Mouse (Mus musculus) midbrain, embryonic 15.5 days (tissue): ENCODE results near the gene Itsn1. TPM values are rescaled to one million over a fixed set of nuclear protein-coding genes. Genes with fewer than 3 reads are reported as not detected.

ENCODE experiments used
- ATAC-seq: fragments of 200-750 bp; cut with Nextera tagmentation; replicated peaks from 2 replicates; pipeline ENCODE4 v1.8.0; 2017; ENCODE audit warnings: moderate TSS enrichment
- H3K27ac ChIP-seq: fragments of 300-500 bp; sonication (generic); 2 replicates; pipeline ENCODE4 v1.5.1; 2015; ENCODE audit warnings: mild to moderate bottlenecking, inconsistent platforms
- H3K27me3 ChIP-seq: fragments of 300-500 bp; sonication (generic); replicated peaks from 2 replicates; pipeline ENCODE4 v1.6.1; 2015; ENCODE audit warnings: inconsistent platforms
- H3K36me3 ChIP-seq: fragments of 300-500 bp; sonication (generic); replicated peaks from 2 replicates; pipeline ENCODE4 v1.6.1; 2015; ENCODE audit warnings: inconsistent platforms
- H3K4me1 ChIP-seq: fragments of 300-500 bp; sonication (generic); 2 replicates; pipeline ENCODE4 v1.6.1; 2015; ENCODE audit warnings: inconsistent platforms
- H3K4me2 ChIP-seq: fragments of 300-500 bp; sonication (generic); 2 replicates; pipeline ENCODE4 v1.6.1; 2015; ENCODE audit warnings: inconsistent platforms, mild to moderate bottlenecking, moderate library complexity
- H3K4me3 ChIP-seq: fragments of 300-500 bp; sonication (generic); 2 replicates; pipeline ENCODE4 v1.5.1; 2015; ENCODE audit warnings: mild to moderate bottlenecking, inconsistent platforms
- H3K9ac ChIP-seq: fragments of 300-500 bp; sonication (generic); 2 replicates; pipeline ENCODE4 v1.6.1; 2015; ENCODE audit warnings: mild to moderate bottlenecking, inconsistent platforms
- H3K9me3 ChIP-seq: fragments of 300-500 bp; sonication (generic); 2 replicates; pipeline ENCODE4 v1.6.1; 2016; ENCODE audit warnings: inconsistent platforms
- WGBS: fragments of 180-500 bp; shearing (Covaris S2); methylation state at CpG from one replicate; pipeline ENCODE4 v1.1.7; 2015; ENCODE audit warnings: mixed read lengths; 5-methylcytosine and 5-hydroxymethylcytosine counted together
- polyA plus RNA-seq: library from polyadenylated mRNA; unstranded; fragments of >200 nt; fragmentation: Nextera tagmentation; extraction: Ambion mirVana; gene quantifications from 2 replicates; pipeline ENCODE4 v1.2.1, GENCODE M21; 2015

The Itsn1 gene
- polyA plus RNA-seq, 1 experiment from 2014 or later = 63.5 TPM

DNA sequence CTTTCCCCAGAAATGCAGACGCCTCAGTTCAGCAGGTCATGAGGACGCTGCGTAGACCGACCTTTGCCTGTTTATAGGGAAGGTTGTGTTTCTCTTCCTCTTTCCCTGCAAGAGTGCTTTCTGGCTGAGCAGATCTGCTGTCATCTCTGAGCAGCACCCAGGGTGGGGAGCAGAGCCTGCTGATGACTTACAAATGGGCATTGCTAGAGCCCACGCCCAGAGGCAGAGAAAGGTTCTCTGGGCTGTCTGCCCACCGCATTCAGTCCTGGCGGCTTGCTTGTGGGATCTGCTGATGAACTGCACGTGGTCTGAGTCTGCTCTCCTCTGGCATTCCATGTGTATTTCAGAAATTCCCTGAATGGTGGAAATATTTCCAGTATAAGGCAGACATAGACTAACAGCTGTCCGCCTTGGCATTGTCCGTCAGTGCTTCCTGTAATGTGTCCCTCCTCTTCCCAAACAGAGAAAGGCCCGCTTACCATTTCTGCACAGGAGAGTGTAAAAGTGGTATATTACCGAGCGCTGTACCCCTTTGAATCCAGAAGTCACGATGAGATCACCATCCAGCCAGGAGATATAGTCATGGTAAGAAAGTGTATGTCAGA lies 112.0 kb downstream of the Itsn1 start:
- peaks cover 16% of the 10 kb centered on the region for H3K4me1 ChIP-seq
- peaks cover 29% of the 10 kb centered on the region for H3K36me3 ChIP-seq
- H3K9ac ChIP-seq = no peak overlapping the region
- no peaks in the 10 kb centered on the region for H3K9me3 ChIP-seq
- 89% methylated on average over 14 of the region's 14 CpGs for WGBS
- no peak for ATAC-seq
- H3K4me3 ChIP-seq = no peak overlapping the region
- H3K4me2 ChIP-seq = no peak overlapping the region
- H3K27ac ChIP-seq = no peak overlapping the region
- H3K27me3 ChIP-seq = no peaks in the 10 kb centered on the region

DNA sequence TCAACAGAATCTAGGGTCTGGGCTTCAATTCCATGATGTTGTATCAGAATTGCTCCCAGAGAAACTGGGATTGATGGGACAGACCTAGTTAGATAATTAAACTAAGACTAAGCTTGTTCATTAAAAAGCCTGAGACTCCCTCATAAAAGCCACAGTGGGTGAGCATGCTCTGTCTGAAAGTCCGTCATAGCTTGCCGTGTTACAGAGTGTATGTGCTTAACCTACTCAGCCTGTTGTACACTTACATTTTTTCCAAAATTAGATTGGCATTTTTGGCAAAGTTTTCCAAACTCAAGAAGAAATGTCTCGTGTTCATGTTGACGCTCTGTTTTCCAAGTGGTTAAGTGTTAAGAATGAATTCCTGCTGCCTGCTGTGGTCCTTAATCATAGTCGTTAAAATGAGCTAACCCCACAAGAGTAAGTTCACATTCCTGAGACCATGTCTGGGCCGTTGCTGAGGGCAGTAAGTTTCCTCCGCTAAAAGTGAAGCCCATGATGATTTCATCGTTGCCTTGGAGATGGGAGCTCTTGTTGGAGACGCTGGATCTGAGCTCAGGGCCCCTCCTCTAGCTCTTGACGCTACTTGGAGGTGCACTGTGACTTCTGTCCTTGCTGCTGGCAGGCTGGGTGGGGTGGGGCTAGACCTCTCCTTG lies 117.1 kb downstream of the Itsn1 start:
- Histone ChIP-seq H3K36me3 (peaks cover 23% of the 10 kb centered on the region), H3K4me2 (no peak overlapping the region), H3K4me3 (no peak overlapping the region), H3K9ac (no peak overlapping the region), H3K27me3 (no peaks in the 10 kb centered on the region), H3K4me1 (no peaks in the 10 kb centered on the region), H3K9me3 (no peaks in the 10 kb centered on the region), H3K27ac (no peak overlapping the region)
- WGBS = 46% methylated on average over 10 of the region's 10 CpGs
- ATAC-seq = no peak

DNA sequence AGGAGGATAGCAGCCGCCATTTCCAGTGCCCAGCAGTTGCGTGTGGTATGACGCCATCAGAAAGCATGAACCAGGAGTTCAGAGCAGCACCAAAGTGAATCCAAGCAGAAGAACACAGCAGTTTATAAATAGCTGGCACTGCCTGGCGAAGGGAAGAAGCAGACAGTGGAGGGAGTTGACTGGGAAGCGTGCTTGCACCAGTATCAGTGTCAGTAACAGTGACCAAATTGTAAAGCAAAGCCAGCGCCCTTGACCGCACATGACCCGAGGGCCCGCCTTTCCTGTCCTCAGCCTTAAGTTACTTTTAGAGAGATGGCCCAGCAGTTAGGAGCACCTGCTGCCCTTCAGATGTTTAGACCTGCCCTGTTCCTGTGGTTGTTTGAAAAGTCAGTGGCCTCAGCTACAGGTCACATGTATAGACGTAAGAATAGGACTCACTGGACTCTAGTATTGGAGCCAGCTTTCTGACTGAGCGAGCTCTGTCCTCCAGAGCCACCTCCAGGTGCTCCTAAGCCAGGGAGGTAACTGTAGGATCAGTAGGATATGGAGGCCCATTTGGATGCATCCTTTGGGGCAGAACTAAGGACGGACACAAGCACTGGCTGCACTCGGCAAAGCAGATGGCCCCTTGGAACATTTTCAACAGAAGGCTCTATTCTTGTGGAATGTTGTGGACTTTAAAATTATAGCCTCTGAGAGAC lies 118.6 kb downstream of the Itsn1 start:
- 91% methylated on average over 13 of the region's 13 CpGs for WGBS
- no peak for ATAC-seq
- Histone ChIP-seq H3K27me3 (no peaks in the 10 kb centered on the region), H3K36me3 (peaks cover 25% of the 10 kb centered on the region), H3K4me2 (no peak overlapping the region), H3K27ac (no peak overlapping the region), H3K9me3 (no peaks in the 10 kb centered on the region), H3K9ac (no peak overlapping the region), H3K4me1 (no peaks in the 10 kb centered on the region), H3K4me3 (no peak overlapping the region)

DNA sequence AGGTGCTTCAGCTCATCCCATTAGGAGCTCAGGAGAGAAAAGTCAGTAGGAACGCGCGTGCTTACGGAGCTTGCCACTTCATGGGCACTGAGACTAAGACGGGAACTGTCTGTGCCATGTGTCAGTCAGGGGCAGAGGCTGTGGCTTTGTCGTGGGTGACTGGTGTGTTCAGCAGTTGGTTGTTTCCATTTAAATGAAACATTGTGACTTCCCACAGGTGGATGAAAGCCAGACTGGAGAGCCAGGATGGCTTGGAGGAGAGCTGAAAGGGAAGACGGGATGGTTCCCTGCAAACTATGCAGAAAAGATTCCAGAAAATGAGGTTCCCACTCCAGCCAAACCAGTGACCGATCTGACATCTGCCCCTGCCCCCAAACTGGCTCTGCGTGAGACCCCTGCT lies 119.4 kb downstream of the Itsn1 start:
- no peak overlapping the region for H3K27ac ChIP-seq
- H3K9me3 ChIP-seq = no peaks in the 10 kb centered on the region
- H3K4me2 ChIP-seq = no peak overlapping the region
- WGBS = 92% methylated on average over 9 of the region's 9 CpGs
- H3K9ac ChIP-seq = no peak overlapping the region
- no peak overlapping the region for H3K4me3 ChIP-seq
- peaks cover 29% of the 10 kb centered on the region for H3K36me3 ChIP-seq
- no peaks in the 10 kb centered on the region for H3K4me1 ChIP-seq
- H3K27me3 ChIP-seq = no peaks in the 10 kb centered on the region
- no peak for ATAC-seq

DNA sequence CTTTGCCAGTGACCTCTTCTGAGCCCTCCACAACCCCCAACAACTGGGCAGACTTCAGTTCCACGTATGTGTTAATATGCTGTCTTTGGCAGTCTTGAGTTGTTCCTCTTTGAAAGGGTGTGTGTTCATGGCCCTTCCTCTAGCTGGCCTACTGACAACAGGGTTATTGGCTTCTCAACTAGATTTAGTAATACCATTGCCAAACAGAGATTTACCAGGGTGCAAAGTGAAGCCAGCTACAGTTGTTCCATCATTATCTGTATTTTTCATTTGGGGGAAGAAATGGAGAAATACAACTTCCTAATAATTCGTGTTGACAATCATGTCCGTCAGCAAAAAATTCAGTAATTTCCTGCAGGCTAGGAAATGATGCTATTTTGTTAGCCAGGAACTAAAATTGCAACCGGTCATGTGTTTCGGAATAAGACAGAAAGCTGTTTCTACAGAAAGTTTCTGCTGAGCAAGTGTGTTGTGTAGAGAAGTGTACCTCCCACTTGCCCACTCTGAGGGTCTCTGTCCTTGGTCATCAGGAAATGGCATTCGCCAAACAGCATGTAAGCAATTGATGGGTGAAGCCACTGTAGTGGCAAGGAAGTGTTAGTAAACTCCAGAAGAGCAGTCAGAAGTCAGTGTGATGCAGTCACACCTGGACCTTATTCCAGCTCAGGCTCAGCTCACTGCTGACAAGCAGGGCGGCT lies 120.0 kb downstream of the Itsn1 start:
- Histone ChIP-seq H3K9ac (no peak overlapping the region), H3K4me1 (no peaks in the 10 kb centered on the region), H3K4me2 (no peak overlapping the region)

DNA sequence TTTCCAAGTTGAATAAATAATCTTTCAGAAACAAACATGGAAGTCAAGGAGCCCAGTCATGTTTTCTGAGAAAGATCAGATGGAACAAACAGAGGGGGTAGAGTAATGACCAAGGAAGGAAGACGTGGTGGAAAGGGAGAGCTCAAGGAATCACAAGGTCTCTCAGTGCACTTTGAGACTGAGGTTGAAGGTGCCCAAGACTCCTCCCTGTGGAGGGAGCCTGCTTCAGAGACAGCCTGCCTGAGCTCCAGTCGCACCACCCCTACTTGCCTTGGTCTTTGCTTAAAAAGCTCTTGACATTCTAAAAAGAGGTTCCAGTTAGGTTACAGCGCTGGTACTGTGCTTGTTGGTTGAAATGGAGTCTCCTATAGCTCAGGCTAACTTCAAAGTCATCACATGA lies 121.1 kb downstream of the Itsn1 start:
- H3K9ac ChIP-seq = no peak overlapping the region
- ATAC-seq = no peak
- no peak overlapping the region for H3K27ac ChIP-seq
- H3K4me3 ChIP-seq = no peak overlapping the region
- no peaks in the 10 kb centered on the region for H3K4me1 ChIP-seq
- no peaks in the 10 kb centered on the region for H3K9me3 ChIP-seq
- H3K27me3 ChIP-seq = no peaks in the 10 kb centered on the region
- WGBS = 93% methylated on average over 3 of the region's 3 CpGs
- no peak overlapping the region for H3K4me2 ChIP-seq
- peaks cover 42% of the 10 kb centered on the region for H3K36me3 ChIP-seq

More for the DNA sequence above, 120.0 kb downstream of the Itsn1 start:
- Histone ChIP-seq H3K27me3 (no peaks in the 10 kb centered on the region), H3K4me3 (no peak overlapping the region), H3K36me3 (peaks cover 32% of the 10 kb centered on the region), H3K9me3 (no peaks in the 10 kb centered on the region), H3K27ac (no peak overlapping the region)
- WGBS = 96% methylated on average over 7 of the region's 7 CpGs
- ATAC-seq = no peak

DNA sequence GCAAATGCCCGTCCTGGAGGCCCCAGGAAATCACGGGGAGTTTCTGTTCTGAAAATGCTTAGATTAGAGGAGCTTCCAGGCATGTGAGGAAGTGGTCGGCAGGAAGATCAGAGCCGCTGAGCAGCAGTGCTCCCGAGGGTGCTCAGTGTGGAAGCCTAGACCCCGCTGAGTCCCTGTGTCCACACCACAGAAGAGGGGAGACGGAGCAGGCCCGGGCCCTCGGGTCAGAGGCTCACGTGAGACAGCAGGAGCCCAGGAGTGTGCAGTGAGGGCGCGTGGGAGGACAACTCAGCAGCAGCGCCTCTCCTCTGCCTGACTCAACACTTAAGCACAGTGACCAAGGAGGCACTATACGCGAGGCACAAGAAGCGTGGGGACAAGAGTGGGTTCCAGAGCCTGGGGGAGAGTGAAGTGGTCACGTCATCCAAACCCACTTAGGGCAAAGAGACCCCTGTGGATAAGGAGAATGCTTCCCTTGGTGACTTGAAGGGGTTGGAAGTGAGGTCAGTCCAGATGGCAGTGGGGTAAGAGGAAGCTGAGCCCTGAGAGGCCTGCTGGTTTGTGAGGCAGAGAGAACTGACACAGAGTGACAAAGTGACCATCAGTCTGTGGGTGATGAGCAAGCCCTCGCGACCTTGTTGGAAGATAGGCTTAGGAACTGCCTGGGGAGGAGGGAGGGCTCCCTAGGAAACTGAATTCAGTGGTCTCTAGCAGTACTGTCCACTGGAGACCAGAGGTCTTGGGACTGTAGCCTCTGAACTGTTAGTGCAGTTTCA lies 122.6 kb downstream of the Itsn1 start:
- Histone ChIP-seq H3K36me3 (peaks cover 45% of the 10 kb centered on the region), H3K9ac (no peak overlapping the region), H3K4me3 (no peak overlapping the region), H3K4me2 (no peak overlapping the region), H3K27ac (no peak overlapping the region), H3K4me1 (no peaks in the 10 kb centered on the region), H3K27me3 (no peaks in the 10 kb centered on the region), H3K9me3 (no peaks in the 10 kb centered on the region)
- 87% methylated on average over 19 of the region's 19 CpGs for WGBS
- peak; percentile 14; the same call in 1 of the 2 replicates for ATAC-seq

DNA sequence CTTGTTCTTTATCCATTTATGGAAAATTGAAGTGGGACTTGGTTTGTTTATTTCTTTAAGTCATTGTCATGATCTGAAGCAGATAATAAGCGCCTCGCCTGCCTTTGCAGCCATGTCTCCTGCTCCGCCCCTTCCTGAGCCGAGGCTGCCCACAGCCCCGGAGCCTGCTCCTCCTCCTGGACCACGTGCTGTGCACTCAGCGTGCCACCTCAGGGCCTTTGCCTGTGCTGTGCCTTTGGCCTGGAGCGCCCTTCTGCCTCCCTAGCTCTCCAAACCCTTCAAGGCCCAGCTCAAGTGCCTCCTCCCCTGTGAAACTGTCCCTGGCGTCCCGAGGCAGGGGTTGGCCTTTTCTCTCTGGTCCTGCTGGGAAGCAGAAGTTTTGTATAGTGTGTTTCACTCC lies 123.7 kb downstream of the Itsn1 start:
- 84% methylated on average over 10 of the region's 10 CpGs for whole genome bisulfite sequencing
- H3K9ac ChIP-seq = no peak overlapping the region
- H3K4me1 ChIP-seq = no peaks in the 10 kb centered on the region
- no peak overlapping the region for H3K27ac ChIP-seq
- no peak overlapping the region for H3K4me3 ChIP-seq
- H3K4me2 ChIP-seq = no peak overlapping the region
- no peaks in the 10 kb centered on the region for H3K27me3 ChIP-seq
- ATAC-seq = no peak
- H3K36me3 ChIP-seq = peaks cover 43% of the 10 kb centered on the region
- H3K9me3 ChIP-seq = no peaks in the 10 kb centered on the region

- Histone ChIP-seq H3K36me3 (peaks cover 43% of the 10 kb centered on the region), H3K27ac (no peak overlapping the region)
Measured at GRCm38 (mm10) chr16:91853223-91853622, 124.1 kb downstream of the Itsn1 start.

DNA sequence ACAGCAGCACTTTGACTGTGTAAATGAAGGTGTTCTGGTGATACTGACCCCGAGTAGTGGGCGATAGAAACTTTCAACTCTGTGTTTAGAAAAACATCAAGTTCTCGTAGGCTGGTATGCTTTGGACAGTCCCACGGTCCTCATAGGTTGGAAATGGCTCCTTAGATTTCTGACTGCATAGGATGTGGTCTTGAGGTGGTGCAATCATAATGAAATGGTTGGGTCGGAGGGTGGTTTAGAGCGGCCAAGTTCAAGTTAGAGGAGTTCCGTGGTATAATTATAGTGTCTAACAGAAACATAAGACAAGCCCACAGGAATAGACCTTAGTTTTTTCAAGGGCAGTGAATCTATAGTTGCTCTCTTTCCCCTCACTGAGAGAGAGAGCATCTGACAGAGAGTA lies 129.6 kb downstream of the Itsn1 start:
- H3K9me3 ChIP-seq = no peaks in the 10 kb centered on the region
- H3K27ac ChIP-seq = no peak overlapping the region
- no peak overlapping the region for H3K9ac ChIP-seq
- no peak overlapping the region for H3K4me3 ChIP-seq
- peaks cover 18% of the 10 kb centered on the region for H3K36me3 ChIP-seq
- H3K27me3 ChIP-seq = no peaks in the 10 kb centered on the region
- no peak overlapping the region for H3K4me2 ChIP-seq
- no peak for ATAC-seq
- H3K4me1 ChIP-seq = no peaks in the 10 kb centered on the region
- WGBS = 96% methylated on average over 7 of the region's 7 CpGs

More at GRCm38 (mm10) chr16:91853223-91853622, 124.1 kb downstream of the Itsn1 start:
- no peaks in the 10 kb centered on the region for H3K9me3 ChIP-seq
- H3K4me2 ChIP-seq = no peak overlapping the region
- WGBS = 89% methylated on average over 12 of the region's 12 CpGs
- H3K27me3 ChIP-seq = no peaks in the 10 kb centered on the region
- ATAC-seq = no peak
- H3K9ac ChIP-seq = no peak overlapping the region
- H3K4me3 ChIP-seq = no peak overlapping the region
- no peaks in the 10 kb centered on the region for H3K4me1 ChIP-seq

- H3K9me3 ChIP-seq = no peaks in the 10 kb centered on the region
- H3K36me3 ChIP-seq = peaks cover 16% of the 10 kb centered on the region
- H3K4me3 ChIP-seq = no peak overlapping the region
- H3K27me3 ChIP-seq = no peaks in the 10 kb centered on the region
- H3K9ac ChIP-seq = no peak overlapping the region
- no peak for ATAC-seq
- no peak overlapping the region for H3K27ac ChIP-seq
- H3K4me1 ChIP-seq = no peaks in the 10 kb centered on the region
- no peak overlapping the region for H3K4me2 ChIP-seq
- WGBS = 89% methylated on average over 3 of the region's 3 CpGs
Measured at GRCm38 (mm10) chr16:91859203-91859602, 130.1 kb downstream of the Itsn1 start.

GRCm38 (mm10) chr16:91859958-91860357 lies 130.9 kb downstream of the Itsn1 start:
- Histone ChIP-seq H3K36me3 (peaks cover 12% of the 10 kb centered on the region; the same call in 1 of the 2 replicates), H3K4me3 (no peak overlapping the region), H3K9ac (no peak overlapping the region), H3K4me1 (no peaks in the 10 kb centered on the region), H3K9me3 (no peaks in the 10 kb centered on the region), H3K27ac (no peak overlapping the region), H3K4me2 (no peak overlapping the region), H3K27me3 (no peaks in the 10 kb centered on the region)
- WGBS = 81% methylated on average over 8 of the region's 8 CpGs
- no peak for ATAC-seq
